Mouse (Mus musculus): ENCODE data around the gene Qrich1. TPM values are rescaled to one million over a fixed set of nuclear protein-coding genes. Genes with fewer than 3 reads are reported as not detected.
A peak's percentile ranks its signal among the peaks of the same experiment; 100 is the strongest.
"Not testable (repeated sequence)": the region's sequence is repeated elsewhere in the genome, so short reads cannot be mapped to it uniquely, and the experiment has no call there.

The Qrich1 gene
- polyA plus RNA-seq, 1 experiment from 2014 or later, result 93.1 TPM

GRCm38 (mm10) chr9:108578545-108579343, 62.1 kb downstream of the Qrich1 start, which contains the start of gene Wdr6:
Gene Wdr6, minus strand, starts transcription at chr9:108578739.
- ATAC-seq (peak; percentile 92), DNase-seq (ENCODE audit: low read depth, low spot score) (no peak)
- POLR2A ChIA-PET, result interaction anchor here (1.6 kb wide), 1 partner anchor 10 kb away, joined by 11 read pairs; no protein-coding TSS in a partner anchor
- no peak for TF ChIP-seq CTCF (IDR thresholded peaks at IDR 0.05)
- in situ Hi-C loops (cut with MboI; ENCODE audit: low pct_unique_long_range_greater_than_20kb), result no loop called here
- CTCF ChIA-PET, result interaction anchor here (1.3 kb wide), 1 partner anchor 13 kb away, joined by 5 read pairs; no protein-coding TSS in a partner anchor
- H3K27me3 ChIP-seq, result no peaks in the 10 kb centered on the region

GRCm38 (mm10) chr9:108579344-108579690, 62.7 kb downstream of the Qrich1 start:
- ATAC-seq (no peak), DNase-seq (ENCODE audit: low read depth, low spot score) (no peak)
- ChIA-PET CTCF (interaction anchor here (1.3 kb wide), 1 partner anchor 13 kb away, joined by 5 read pairs; no protein-coding TSS in a partner anchor), POLR2A (interaction anchor here (1.6 kb wide), 1 partner anchor 10 kb away, joined by 11 read pairs; no protein-coding TSS in a partner anchor)
- in situ Hi-C loops (cut with MboI; ENCODE audit: low pct_unique_long_range_greater_than_20kb), result no loop called here
- no peaks in the 10 kb centered on the region for H3K27me3 ChIP-seq
- TF ChIP-seq CTCF (IDR thresholded peaks at IDR 0.05), result no peak

- no peaks in the 10 kb centered on the region for H3K27me3 ChIP-seq
- ATAC-seq (no peak), DNase-seq (ENCODE audit: low read depth, low spot score) (no peak)
- TF ChIP-seq CTCF (IDR thresholded peaks at IDR 0.05), result no peak
- in situ Hi-C loops (cut with MboI; ENCODE audit: low pct_unique_long_range_greater_than_20kb), result no loop called here
- ChIA-PET CTCF (no interaction called here), POLR2A (interaction anchor here (3.3 kb wide), 1 partner anchor 9 kb away, joined by 11 read pairs; the partner anchor contains the start of gene Wdr6)
These were observed 71.1 kb downstream of the Qrich1 start for GRCm38 (mm10) chr9:108587571-108588180.

DNA sequence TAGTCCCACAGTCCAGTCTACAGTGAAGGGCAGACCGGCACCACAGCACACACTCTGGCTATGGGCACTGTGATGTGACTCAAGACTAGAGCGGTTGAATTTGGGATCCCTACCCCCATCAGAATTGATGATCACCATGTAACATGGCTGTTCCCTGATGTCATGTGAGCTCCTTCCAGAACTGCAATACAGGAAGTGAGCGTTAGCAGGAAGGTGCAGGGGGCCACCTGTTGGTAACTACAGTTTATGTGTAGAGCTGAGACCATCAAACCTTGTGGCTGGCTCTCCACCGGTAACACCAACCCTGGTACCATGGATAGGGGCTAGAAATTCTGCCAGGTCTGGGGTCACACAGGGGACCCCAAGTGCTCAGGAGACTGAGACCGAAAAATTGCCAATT, 72.6 kb downstream of the Qrich1 start:
- DNase-seq (ENCODE audit: low read depth, low spot score), result no peak
- ChIA-PET CTCF (no interaction called here), POLR2A (interaction anchor here (3.3 kb wide), 1 partner anchor 10 kb away, joined by 11 read pairs; the partner anchor contains the start of gene Wdr6)
- in situ Hi-C loops (cut with MboI; ENCODE audit: low pct_unique_long_range_greater_than_20kb), result no loop called here
- H3K27me3 ChIP-seq, result no peaks in the 10 kb centered on the region
- ATAC-seq, result no peak
- no peak for TF ChIP-seq CTCF (IDR thresholded peaks at IDR 0.05)

- no peak for TF ChIP-seq CTCF (IDR thresholded peaks at IDR 0.05)
- no peak for DNase-seq (ENCODE audit: low read depth, low spot score)
- in situ Hi-C loops (cut with MboI; ENCODE audit: low pct_unique_long_range_greater_than_20kb), result no loop called here
- ATAC-seq, result no peak
- ChIA-PET POLR2A (no interaction called here), CTCF (interaction anchor here (1.5 kb wide), 1 partner anchor 12 kb away, joined by 5 read pairs; no protein-coding TSS in a partner anchor)
- H3K27me3 ChIP-seq, result no peaks in the 10 kb centered on the region
These were observed 74.9 kb downstream of the Qrich1 start for GRCm38 (mm10) chr9:108591462-108591861.

DNA sequence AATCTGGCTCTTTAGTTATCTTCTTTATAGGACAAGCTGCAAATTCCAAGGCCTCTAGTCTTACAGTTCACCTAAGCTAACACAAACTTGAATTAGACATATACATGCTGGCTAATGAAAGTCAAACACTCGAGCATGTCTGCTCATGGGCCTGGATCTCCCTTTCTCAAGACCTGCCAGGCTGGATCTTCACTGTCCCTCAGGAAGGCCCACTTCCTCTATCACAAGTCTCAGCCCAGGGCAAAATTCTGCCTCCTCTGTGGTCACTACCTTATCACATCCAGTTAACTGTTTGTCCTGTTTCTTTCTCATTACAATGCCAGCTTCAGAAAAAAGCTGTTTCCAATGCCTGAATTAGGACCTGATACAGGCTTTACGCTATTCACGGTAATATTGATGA, 77.7 kb downstream of the Qrich1 start:
- CTCF ChIA-PET, result no interaction called here
- TF ChIP-seq CTCF (IDR thresholded peaks at IDR 0.05), result no peak
- POLR2A ChIA-PET, result no interaction called here
- no peak for ATAC-seq
- DNase-seq (ENCODE audit: low read depth, low spot score), result no peak
- no peaks in the 10 kb centered on the region for H3K27me3 ChIP-seq
- in situ Hi-C loops (cut with MboI; ENCODE audit: low pct_unique_long_range_greater_than_20kb), result no loop called here

DNA sequence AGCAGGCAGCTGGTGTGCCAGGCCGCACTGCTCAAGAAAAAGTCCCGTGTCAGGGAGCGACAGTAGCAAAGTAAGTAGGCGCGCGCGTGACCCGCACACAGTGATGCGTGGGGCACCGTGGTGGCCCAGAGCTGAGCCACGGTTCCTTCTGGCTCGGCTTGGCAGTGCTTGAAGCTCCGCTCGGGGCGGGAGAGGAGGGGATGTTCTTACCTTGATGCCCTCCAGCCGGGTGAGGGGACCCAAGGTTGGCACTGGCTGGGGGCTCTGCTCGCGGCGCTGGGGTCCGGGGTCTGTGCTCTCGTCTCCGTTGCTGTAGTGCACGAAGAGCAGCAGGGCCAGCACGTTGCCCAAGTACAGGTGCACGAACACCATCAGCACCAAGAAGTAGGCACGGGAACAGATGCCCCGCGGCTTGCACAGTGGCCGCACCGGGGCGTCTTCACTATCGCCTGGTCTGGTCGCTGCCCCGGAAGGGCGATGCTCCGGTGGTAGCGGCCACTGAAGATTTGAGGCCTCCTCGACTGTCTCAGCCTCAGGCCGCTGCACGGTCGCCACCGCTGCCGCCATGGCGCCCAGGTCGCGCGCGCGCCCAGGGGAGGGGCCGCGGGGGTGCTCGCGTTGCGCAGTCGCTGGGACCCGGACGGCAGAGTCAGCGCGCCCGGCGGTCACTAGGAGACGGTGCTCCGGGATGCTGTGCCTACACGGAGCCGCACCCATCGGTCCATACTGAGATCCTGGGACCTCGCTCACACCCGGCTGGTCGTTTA, 80.6 kb downstream of the Qrich1 start, which contains the start of gene P4htm:
Gene P4htm (minus strand): TSS at position 670 of the 767 bp plus-strand sequence.
- ChIA-PET POLR2A (interaction anchor here (0.7 kb wide), 2 partner anchors 21 to 24 kb away, joined by 3 read pairs; no protein-coding TSS in a partner anchor), CTCF (interaction anchor here (0.8 to 1.3 kb wide), 3 partner anchors 20 to 24 kb away, joined by 3 to 4 read pairs (median 3); no protein-coding TSS in a partner anchor)
- no peak for TF ChIP-seq CTCF (IDR thresholded peaks at IDR 0.05)
- in situ Hi-C loops (cut with MboI; ENCODE audit: low pct_unique_long_range_greater_than_20kb), result no loop called here
- peak; percentile 75 for ATAC-seq
- H3K27me3 ChIP-seq, result no peaks in the 10 kb centered on the region
- DNase-seq (ENCODE audit: low read depth, low spot score), result no peak

DNA sequence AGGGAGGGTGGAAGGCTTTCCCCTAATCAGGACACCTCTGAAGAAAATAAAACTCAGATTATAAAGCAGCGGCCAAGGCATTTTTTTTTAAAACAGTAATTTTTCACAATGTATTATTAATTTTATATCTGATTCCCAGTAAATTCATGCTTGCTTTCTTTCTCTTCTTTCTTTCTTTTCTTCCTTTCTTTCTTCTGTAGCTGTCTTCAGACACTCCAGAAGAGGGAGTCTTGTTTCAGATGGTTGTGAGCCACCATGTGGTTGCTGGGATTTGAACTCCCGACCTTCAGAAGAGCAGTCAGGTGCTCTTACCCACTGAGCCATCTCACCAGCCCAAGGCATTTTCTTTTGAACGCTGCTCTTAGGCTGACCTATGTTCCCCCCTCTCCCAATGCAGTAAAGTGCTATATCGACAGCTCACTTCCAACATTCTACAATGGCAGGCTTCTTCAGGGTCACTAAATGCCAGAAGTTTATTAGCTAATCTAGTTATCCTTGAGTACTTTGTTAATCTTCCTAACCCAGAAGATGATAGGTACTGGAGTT, 82.5 kb downstream of the Qrich1 start:
- no peaks in the 10 kb centered on the region for H3K27me3 ChIP-seq
- in situ Hi-C loops (cut with MboI; ENCODE audit: low pct_unique_long_range_greater_than_20kb), result no loop called here
- POLR2A ChIA-PET, result no interaction called here
- no peak for ATAC-seq
- DNase-seq (ENCODE audit: low read depth, low spot score), result no peak
- TF ChIP-seq CTCF (IDR thresholded peaks at IDR 0.05), result no peak
- CTCF ChIA-PET, result no interaction called here

DNA sequence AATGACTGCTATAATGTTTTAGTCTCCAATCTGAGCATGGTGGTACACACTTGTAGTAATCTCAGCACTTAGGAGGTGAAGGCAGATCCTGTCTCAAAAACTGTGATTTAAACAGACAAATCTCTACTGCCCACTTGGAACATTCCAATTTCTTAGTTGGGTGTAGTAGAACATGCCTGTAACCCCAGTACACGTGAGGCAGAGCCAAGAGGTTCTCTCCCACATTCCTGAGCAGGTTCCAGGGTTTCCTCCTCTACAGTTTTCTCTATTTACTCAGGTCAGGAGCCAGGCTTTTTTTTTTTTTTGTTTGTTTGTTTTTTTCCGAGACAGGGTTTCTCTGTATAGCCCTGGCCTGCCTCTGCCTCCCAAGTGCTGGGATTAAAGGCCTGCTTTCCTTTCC, 83.4 kb downstream of the Qrich1 start:
- CTCF ChIA-PET, result no interaction called here
- no peak for DNase-seq (ENCODE audit: low read depth, low spot score)
- in situ Hi-C loops (cut with MboI; ENCODE audit: low pct_unique_long_range_greater_than_20kb), result no loop called here
- H3K27me3 ChIP-seq, result no peaks in the 10 kb centered on the region
- POLR2A ChIA-PET, result no interaction called here
- no peak for TF ChIP-seq CTCF (IDR thresholded peaks at IDR 0.05)
- no peak for ATAC-seq

DNA sequence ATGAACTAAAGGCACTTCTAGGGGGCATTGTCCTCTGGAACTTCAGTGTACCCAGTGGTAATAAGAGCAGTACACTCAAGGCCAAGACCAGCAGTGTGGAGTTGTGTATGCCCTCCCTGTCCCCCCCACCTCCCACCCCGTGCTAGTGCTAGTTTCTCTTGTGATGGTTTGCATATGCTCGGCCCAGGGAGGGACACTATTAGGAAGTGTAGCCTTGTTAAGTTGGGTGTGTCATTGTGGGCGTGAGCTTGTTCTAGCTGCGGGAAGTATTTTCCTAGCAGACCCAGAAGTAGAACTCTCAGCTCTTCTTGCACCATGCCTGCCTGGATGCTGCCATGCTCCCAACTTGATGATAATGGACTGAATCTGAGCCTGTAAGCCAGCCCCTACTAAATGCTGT, 85.4 kb downstream of the Qrich1 start:
- no peak for ATAC-seq
- no peak for TF ChIP-seq CTCF (IDR thresholded peaks at IDR 0.05)
- no peak for DNase-seq (ENCODE audit: low read depth, low spot score)
- in situ Hi-C loops (cut with MboI; ENCODE audit: low pct_unique_long_range_greater_than_20kb), result no loop called here
- ChIA-PET CTCF (no interaction called here), POLR2A (no interaction called here)
- H3K27me3 ChIP-seq, result no peaks in the 10 kb centered on the region

GRCm38 (mm10) chr9:108607929-108608328, 91.3 kb downstream of the Qrich1 start:
- POLR2A ChIA-PET; CTCF ChIA-PET; in situ Hi-C loops (cut with MboI; ENCODE audit: low pct_unique_long_range_greater_than_20kb); ATAC-seq; H3K27me3 ChIP-seq; DNase-seq (ENCODE audit: low read depth, low spot score): not testable (repeated sequence)
